Mouse (Mus musculus): ENCODE data around the gene Cacna1h.

GRCm38 (mm10) chr17:25454272-25454671 is 20.7 kb upstream of the Cacna1h start, which contains the start of gene Tekt4:
- TF ChIP-seq EP300 (IDR thresholded peaks at IDR 0.05) = no peak
- TF ChIP-seq CTCF (IDR thresholded peaks at IDR 0.05) = no peak

Measured in lung, postnatal 0 days (tissue).